Mouse (Mus musculus): Measurements from ENCODE around the gene Rbpms2. TPM values are rescaled to one million over a fixed set of nuclear protein-coding genes. Genes with fewer than 3 reads are reported as not detected.
A peak's percentile ranks its signal among the peaks of the same experiment; 100 is the strongest.
"Not testable (repeated sequence)": the region's sequence is repeated elsewhere in the genome, so short reads cannot be mapped to it uniquely, and the experiment has no call there.

Gene Rbpms2
- total RNA-seq, 2 experiments from 2014 or later = 1.8 to 2.9 TPM

- no peak for DNase-seq (ENCODE audit: low spot score in 2 of 2)
- intact Hi-C loops (cut with DNase I) = loop anchor here (5.0 kb wide), 1 partner anchor 41 kb away; no protein-coding TSS in a partner anchor
Measured at GRCm38 (mm10) chr9:65648730-65649129, 19.3 kb downstream of the Rbpms2 start.

GRCm38 (mm10) chr9:65649997-65650396 is 20.5 kb downstream of the Rbpms2 start:
- DNase-seq (ENCODE audit: low spot score in 2 of 2) = no peak
- intact Hi-C loops (cut with DNase I) = loop anchor here (5.0 kb wide), 1 partner anchor 43 kb away; no protein-coding TSS in a partner anchor

GRCm38 (mm10) chr9:65651957-65652356 is 22.5 kb downstream of the Rbpms2 start:
- intact Hi-C loops (cut with DNase I); DNase-seq (ENCODE audit: low spot score in 2 of 2): not testable (repeated sequence)

- DNase-seq (ENCODE audit: low spot score in 2 of 2) = no peak
- intact Hi-C loops (cut with DNase I) = no loop called here
Measured at GRCm38 (mm10) chr9:65653741-65654140, 24.3 kb downstream of the Rbpms2 start.

- intact Hi-C loops (cut with DNase I) = loop anchor here (5.0 kb wide), 1 partner anchor 32 kb away; no protein-coding TSS in a partner anchor
- DNase-seq (ENCODE audit: low spot score in 2 of 2) = no peak
Measured at GRCm38 (mm10) chr9:65654700-65655237, 25.3 kb downstream of the Rbpms2 start.

GRCm38 (mm10) chr9:65655540-65655939 is 26.1 kb downstream of the Rbpms2 start:
- intact Hi-C loops (cut with DNase I) = loop anchor here (5.0 kb wide), 1 partner anchor 33 kb away; no protein-coding TSS in a partner anchor
- no peak for DNase-seq (ENCODE audit: low spot score in 2 of 2)

GRCm38 (mm10) chr9:65657218-65657617 is 27.8 kb downstream of the Rbpms2 start:
- intact Hi-C loops (cut with DNase I) = loop anchor here (5.0 kb wide), 1 partner anchor 35 kb away; no protein-coding TSS in a partner anchor
- DNase-seq (ENCODE audit: low spot score in 2 of 2) = no peak

GRCm38 (mm10) chr9:65661029-65661428 is 31.6 kb downstream of the Rbpms2 start:
- intact Hi-C loops (cut with DNase I) = loop anchor here (10.0 kb wide), 1 partner anchor 146 kb away; no protein-coding TSS in a partner anchor
- no peak for DNase-seq (ENCODE audit: low spot score in 2 of 2)

GRCm38 (mm10) chr9:65661493-65661892 is 32.0 kb downstream of the Rbpms2 start:
- intact Hi-C loops (cut with DNase I) = loop anchor here (10.0 kb wide), 1 partner anchor 147 kb away; no protein-coding TSS in a partner anchor
- no peak for DNase-seq (ENCODE audit: low spot score in 2 of 2)

- peak; percentile 33 to 49 for DNase-seq (ENCODE audit: low spot score in 2 of 2)
- intact Hi-C loops (cut with DNase I) = loop anchor here (2.0 to 10.0 kb wide), 2 partner anchors 59 to 149 kb away; no protein-coding TSS in a partner anchor
Measured at GRCm38 (mm10) chr9:65664163-65664562, 34.7 kb downstream of the Rbpms2 start.

- intact Hi-C loops (cut with DNase I) = loop anchor here (5.0 to 10.0 kb wide), 2 partner anchors 151 to 186 kb away; no protein-coding TSS in a partner anchor
- DNase-seq (ENCODE audit: low spot score in 2 of 2) = peak in 1 of 2 experiments; percentile 43
Measured at GRCm38 (mm10) chr9:65666042-65666441, 36.6 kb downstream of the Rbpms2 start.

- DNase-seq (ENCODE audit: low spot score in 2 of 2) = no peak
- intact Hi-C loops (cut with DNase I) = loop anchor here (5.0 to 10.0 kb wide), 2 partner anchors 153 to 185 kb away; no protein-coding TSS in a partner anchor
Measured at GRCm38 (mm10) chr9:65667701-65668100, 38.3 kb downstream of the Rbpms2 start, which contains the start of gene Oaz2. TSS of gene Oaz2 (plus strand) at chr9:65668001.

- DNase-seq (ENCODE audit: low spot score in 2 of 2) = no peak
- intact Hi-C loops (cut with DNase I) = no loop called here
Measured at GRCm38 (mm10) chr9:65671431-65671931, 42.0 kb downstream of the Rbpms2 start.

- no peak for DNase-seq (ENCODE audit: low spot score in 2 of 2)
- intact Hi-C loops (cut with DNase I) = no loop called here
Measured at GRCm38 (mm10) chr9:65672996-65673395, 43.5 kb downstream of the Rbpms2 start.

GRCm38 (mm10) chr9:65675461-65676357 is 46.3 kb downstream of the Rbpms2 start:
- DNase-seq (ENCODE audit: low spot score in 2 of 2) = no peak

GRCm38 (mm10) chr9:65676358-65677118 is 47.1 kb downstream of the Rbpms2 start:
- peak; percentile 94 to 95 for DNase-seq (ENCODE audit: low spot score in 2 of 2)
- intact Hi-C loops (cut with DNase I) = no loop called here

More at GRCm38 (mm10) chr9:65675461-65676357, 46.3 kb downstream of the Rbpms2 start:
- intact Hi-C loops (cut with DNase I) = no loop called here

- intact Hi-C loops (cut with DNase I) = no loop called here
- no peak for DNase-seq (ENCODE audit: low spot score in 2 of 2)
Measured at GRCm38 (mm10) chr9:65677119-65677462, 47.6 kb downstream of the Rbpms2 start.

- intact Hi-C loops (cut with DNase I) = no loop called here
- DNase-seq (ENCODE audit: low spot score in 2 of 2) = no peak
Measured at GRCm38 (mm10) chr9:65679181-65679761, 49.8 kb downstream of the Rbpms2 start.

All from left cerebral cortex, postnatal 36 days (tissue).